Mouse (Mus musculus) spleen, adult 2 months (tissue): Measurements from ENCODE around the gene Sipa1l1.

ENCODE experiments used
- CTCF ChIP-seq: fragments of 200-500 bp; IDR thresholded peaks from 2 replicates; pipeline ENCODE4 v1.5.1; 2011; ENCODE audit warnings: mild to moderate bottlenecking, inconsistent platforms; ENCODE audit not compliant: insufficient read depth, insufficient read length, insufficient replicate concordance; ENCODE audit errors: extremely low read depth
- POLR2A ChIP-seq: fragments of 200-500 bp; IDR thresholded peaks from 2 replicates; pipeline ENCODE4 v1.6.1; 2011; ENCODE audit warnings: low read depth, low read length, inconsistent platforms

DNA sequence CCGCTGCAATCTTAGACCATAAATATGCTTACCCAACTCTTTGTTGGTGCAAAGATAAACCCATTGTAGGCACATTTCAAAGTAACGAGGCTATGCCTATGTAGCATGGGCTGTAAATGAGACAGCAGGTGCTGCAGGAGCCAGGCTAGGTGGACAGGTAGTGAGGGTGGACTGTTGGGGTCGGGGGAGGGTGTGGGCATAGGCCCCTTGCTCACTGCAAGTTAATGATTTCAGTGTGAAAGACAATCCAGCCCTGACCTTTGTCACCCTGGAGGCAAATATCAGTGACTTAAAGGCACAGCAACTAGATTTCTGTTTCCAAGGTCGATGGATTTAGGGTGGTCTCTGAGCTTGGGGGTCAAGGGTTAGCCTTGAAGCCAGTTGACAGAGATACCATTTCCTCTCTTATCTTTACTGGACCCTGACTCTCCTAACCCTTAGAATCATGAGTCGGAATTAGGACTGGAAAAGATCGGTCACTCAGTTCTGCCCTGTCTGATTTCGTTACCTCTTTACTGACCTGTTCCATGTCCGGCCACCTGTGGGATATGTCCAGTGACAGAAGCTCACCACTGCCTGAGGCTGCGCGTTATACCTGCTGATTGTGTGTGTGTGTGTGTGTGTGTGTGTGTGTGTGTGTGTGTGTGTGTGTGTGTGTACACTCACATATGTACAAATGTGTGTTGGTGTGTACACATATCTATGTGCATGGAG lies 286.7 kb downstream of the Sipa1l1 start:
- TF ChIP-seq POLR2A (no peak), CTCF (no peak)
